Mouse (Mus musculus): ENCODE results near the gene Gm45623. TPM values are rescaled to one million over a fixed set of nuclear protein-coding genes. Genes with fewer than 3 reads are reported as not detected.

Gm45623 gene
- polyA plus RNA-seq, 1 experiment from 2014 or later = not detected

- no peak overlapping the region for H3K4me2 ChIP-seq (ENCODE audit: low read depth, low read length)
- H3K9ac ChIP-seq (replicated peaks) = no peak overlapping the region
- peak; percentile 82 for DNase-seq
- TF ChIP-seq CTCF (IDR thresholded peaks at IDR 0.05; ENCODE audit: low read depth) (peak; percentile 87), EP300 (IDR thresholded peaks at IDR 0.05; ENCODE audit: low read depth) (no peak)
- no peak overlapping the region for H3K4me3 ChIP-seq (ENCODE audit: low read depth, low read length)
- ATAC-seq = peak; percentile 14; the same call in 1 of the 2 replicates
- peaks cover 16% of the 10 kb centered on the region for H3K27me3 ChIP-seq (ENCODE audit: insufficient read depth, low read length)
- peaks cover 7% of the 10 kb centered on the region for H3K4me1 ChIP-seq (ENCODE audit: insufficient read depth)
- H3K9me3 ChIP-seq (ENCODE audit: low read length) = no peaks in the 10 kb centered on the region
- no peaks in the 10 kb centered on the region for H3K36me3 ChIP-seq (replicated peaks; ENCODE audit: insufficient read depth, low read length)
- 20% methylated on average over 6 of the region's 6 CpGs for WGBS (ENCODE audit: insufficient replicate concordance)
- H3K27ac ChIP-seq (ENCODE audit: low read depth) = no peak overlapping the region
These were observed 4.9 kb upstream of the Gm45623 start for GRCm38 (mm10) chr13:56758492-56758891.

DNA sequence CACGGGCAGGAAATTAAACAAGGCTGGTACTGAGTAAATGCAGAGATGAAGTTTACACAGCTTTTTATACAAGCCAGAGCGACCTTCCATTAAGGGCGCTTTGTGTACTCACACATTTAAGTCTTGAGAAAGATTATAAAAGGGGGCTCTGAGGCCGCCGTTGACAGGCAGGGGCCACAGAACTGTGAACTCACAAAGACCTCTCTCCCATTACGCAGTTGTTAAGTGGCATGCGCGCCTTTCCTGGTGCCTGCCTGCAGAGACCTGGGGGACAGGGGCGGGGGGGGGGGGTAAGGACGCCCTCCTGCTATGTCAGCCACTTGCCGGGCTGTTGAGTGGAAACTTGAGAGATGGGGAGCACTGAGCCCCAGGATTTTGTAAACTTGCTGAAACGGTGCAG, 3.6 kb upstream of the Gm45623 start:
- no peaks in the 10 kb centered on the region for H3K36me3 ChIP-seq (replicated peaks; ENCODE audit: insufficient read depth, low read length)
- DNase-seq (no peak), ATAC-seq (no peak)
- no peak overlapping the region for H3K9ac ChIP-seq (replicated peaks)
- no peak overlapping the region for H3K4me3 ChIP-seq (ENCODE audit: low read depth, low read length)
- H3K27ac ChIP-seq (ENCODE audit: low read depth) = no peak overlapping the region
- peaks cover 26% of the 10 kb centered on the region for H3K27me3 ChIP-seq (ENCODE audit: insufficient read depth, low read length)
- H3K4me2 ChIP-seq (ENCODE audit: low read depth, low read length) = no peak overlapping the region
- no peaks in the 10 kb centered on the region for H3K9me3 ChIP-seq (ENCODE audit: low read length)
- TF ChIP-seq CTCF (IDR thresholded peaks at IDR 0.05; ENCODE audit: low read depth) (no peak), EP300 (IDR thresholded peaks at IDR 0.05; ENCODE audit: low read depth) (no peak)
- WGBS (ENCODE audit: insufficient replicate concordance) = 52% methylated on average over 12 of the region's 12 CpGs
- H3K4me1 ChIP-seq (ENCODE audit: insufficient read depth) = peaks cover 15% of the 10 kb centered on the region

- TF ChIP-seq CTCF (IDR thresholded peaks at IDR 0.05; ENCODE audit: low read depth) = peak; percentile 67
- TF ChIP-seq EP300 (IDR thresholded peaks at IDR 0.05; ENCODE audit: low read depth) = no peak
- H3K4me3 ChIP-seq (ENCODE audit: low read depth, low read length) = no peak overlapping the region
- H3K27me3 ChIP-seq (ENCODE audit: insufficient read depth, low read length) = peaks cover 38% of the 10 kb centered on the region
- H3K27ac ChIP-seq (ENCODE audit: low read depth) = peak overlapping the region; percentile 60
- H3K9ac ChIP-seq (replicated peaks) = no peak overlapping the region
- DNase-seq (peak; percentile 79), ATAC-seq (peak; percentile 91)
- H3K9me3 ChIP-seq (ENCODE audit: low read length) = no peaks in the 10 kb centered on the region
- no peaks in the 10 kb centered on the region for H3K36me3 ChIP-seq (replicated peaks; ENCODE audit: insufficient read depth, low read length)
- WGBS (ENCODE audit: insufficient replicate concordance) = 45% methylated on average over 6 of the region's 6 CpGs
- no peak overlapping the region for H3K4me2 ChIP-seq (ENCODE audit: low read depth, low read length)
- H3K4me1 ChIP-seq (ENCODE audit: insufficient read depth) = peaks cover 15% of the 10 kb centered on the region
These were observed 2.2 kb upstream of the Gm45623 start for GRCm38 (mm10) chr13:56755871-56756270.

GRCm38 (mm10) chr13:56752474-56753191, 994 bp downstream of the Gm45623 start:
- H3K9ac ChIP-seq (replicated peaks) = no peak overlapping the region; the same call in 1 of the 2 replicates
- no peak for TF ChIP-seq EP300 (IDR thresholded peaks at IDR 0.05; ENCODE audit: low read depth)
- no peak for TF ChIP-seq CTCF (IDR thresholded peaks at IDR 0.05; ENCODE audit: low read depth)
- H3K27me3 ChIP-seq (ENCODE audit: insufficient read depth, low read length) = peaks cover 44% of the 10 kb centered on the region
- H3K9me3 ChIP-seq (ENCODE audit: low read length) = no peaks in the 10 kb centered on the region
- 2% methylated on average over 41 of the region's 41 CpGs for WGBS (ENCODE audit: insufficient replicate concordance)
- peak overlapping the region; percentile 64 for H3K4me2 ChIP-seq (ENCODE audit: low read depth, low read length)
- ATAC-seq (no peak), DNase-seq (no peak)
- peak overlapping the region; percentile 39 for H3K4me3 ChIP-seq (ENCODE audit: low read depth, low read length)
- no peaks in the 10 kb centered on the region for H3K36me3 ChIP-seq (replicated peaks; ENCODE audit: insufficient read depth, low read length)
- H3K27ac ChIP-seq (ENCODE audit: low read depth) = no peak overlapping the region
- peaks cover 19% of the 10 kb centered on the region for H3K4me1 ChIP-seq (ENCODE audit: insufficient read depth)

- Histone ChIP-seq H3K27ac (ENCODE audit: low read depth) (no peak overlapping the region), H3K9me3 (ENCODE audit: low read length) (no peaks in the 10 kb centered on the region), H3K9ac (replicated peaks) (no peak overlapping the region), H3K36me3 (replicated peaks; ENCODE audit: insufficient read depth, low read length) (no peaks in the 10 kb centered on the region), H3K4me3 (ENCODE audit: low read depth, low read length) (no peak overlapping the region), H3K4me2 (ENCODE audit: low read depth, low read length) (no peak overlapping the region), H3K4me1 (ENCODE audit: insufficient read depth) (peaks cover 19% of the 10 kb centered on the region), H3K27me3 (ENCODE audit: insufficient read depth, low read length) (peaks cover 44% of the 10 kb centered on the region)
- no peak for ATAC-seq
- no peak for DNase-seq
- 37% methylated on average over 5 of the region's 5 CpGs for WGBS (ENCODE audit: insufficient replicate concordance)
- TF ChIP-seq CTCF (IDR thresholded peaks at IDR 0.05; ENCODE audit: low read depth) (no peak), EP300 (IDR thresholded peaks at IDR 0.05; ENCODE audit: low read depth) (no peak)
These were observed 1.9 kb downstream of the Gm45623 start for GRCm38 (mm10) chr13:56751774-56752173.

DNA sequence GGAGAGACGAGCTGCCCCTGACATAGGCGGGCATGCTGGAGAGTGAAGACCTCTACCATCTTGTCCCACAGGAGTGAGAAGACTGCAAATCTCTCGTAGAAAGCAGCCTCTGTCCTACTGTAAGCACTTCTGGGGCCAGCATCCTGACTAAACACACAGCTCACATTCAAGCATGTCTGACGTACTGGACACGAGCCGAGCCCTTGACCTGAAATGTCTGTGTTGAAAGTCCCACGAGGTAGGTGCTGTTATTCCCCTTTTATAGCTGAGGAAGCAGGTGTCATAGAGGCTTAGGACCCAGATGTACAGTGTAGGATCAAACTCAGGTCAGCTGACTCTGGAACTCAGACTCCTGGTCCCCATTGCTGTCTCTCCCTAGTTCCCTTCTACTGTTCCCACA, 4.2 kb downstream of the Gm45623 start:
- TF ChIP-seq CTCF (IDR thresholded peaks at IDR 0.05; ENCODE audit: low read depth) (no peak), EP300 (IDR thresholded peaks at IDR 0.05; ENCODE audit: low read depth) (no peak)
- H3K36me3 ChIP-seq (replicated peaks; ENCODE audit: insufficient read depth, low read length) = no peaks in the 10 kb centered on the region
- H3K4me3 ChIP-seq (ENCODE audit: low read depth, low read length) = no peak overlapping the region
- 76% methylated on average over 7 of the region's 7 CpGs for WGBS (ENCODE audit: insufficient replicate concordance)
- H3K27me3 ChIP-seq (ENCODE audit: insufficient read depth, low read length) = peaks cover 42% of the 10 kb centered on the region
- no peak for ATAC-seq
- no peak overlapping the region for H3K9ac ChIP-seq (replicated peaks)
- no peak for DNase-seq
- H3K4me2 ChIP-seq (ENCODE audit: low read depth, low read length) = no peak overlapping the region
- no peak overlapping the region for H3K27ac ChIP-seq (ENCODE audit: low read depth)
- H3K4me1 ChIP-seq (ENCODE audit: insufficient read depth) = peaks cover 12% of the 10 kb centered on the region
- no peaks in the 10 kb centered on the region for H3K9me3 ChIP-seq (ENCODE audit: low read length)

Measured in liver, postnatal 0 days (tissue).